Mouse (Mus musculus): Measurements from ENCODE around the gene Tmem242. TPM values are rescaled to one million over a fixed set of nuclear protein-coding genes. Genes with fewer than 3 reads are reported as not detected.

Tmem242 gene
- polyA plus RNA-seq, 1 experiment from 2014 or later = 84.3 TPM

DNA sequence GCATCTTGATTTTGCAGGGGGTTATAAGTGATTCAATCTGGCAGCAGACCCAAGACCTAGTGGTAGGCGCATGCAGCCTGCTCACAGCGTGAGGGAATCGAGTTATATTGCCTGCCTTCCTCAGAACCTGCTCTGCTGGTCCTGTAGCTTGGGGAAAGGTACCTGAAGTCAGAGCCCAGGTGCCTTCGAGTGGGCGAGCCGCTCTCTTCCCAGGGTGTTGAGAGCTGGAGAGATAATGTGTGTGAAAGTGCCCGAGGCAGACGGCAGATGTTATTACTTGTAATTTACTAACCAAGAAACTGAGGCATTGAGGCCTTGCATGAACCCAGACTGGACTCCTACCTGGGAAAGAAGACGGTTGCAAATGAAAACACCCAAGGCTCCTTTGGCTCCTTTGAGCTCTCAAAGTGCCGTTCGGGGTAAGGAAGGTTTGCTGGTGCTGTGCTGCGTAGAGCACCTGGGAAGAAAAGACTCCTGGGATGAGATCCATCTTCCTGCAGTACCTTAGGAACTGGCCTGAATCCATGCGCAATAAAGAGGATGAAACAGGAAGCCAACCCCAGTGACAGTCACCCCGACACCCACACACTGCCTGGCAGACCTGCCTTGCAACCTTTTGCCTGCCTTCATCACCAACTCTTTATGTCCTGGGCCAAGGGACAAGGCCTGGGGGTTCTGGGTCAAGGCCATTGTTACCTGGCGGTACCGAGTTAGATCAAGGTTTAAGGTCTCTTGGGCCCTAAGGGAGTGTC, 44.4 kb downstream of the Tmem242 start:
- no peaks in the 10 kb centered on the region for H3K4me1 ChIP-seq (ENCODE audit: insufficient read depth, low read depth, low read length)
- DNase-seq (ENCODE audit: low spot score) (no peak), ATAC-seq (no peak)
- 72% methylated on average over 16 of the region's 16 CpGs for whole genome bisulfite sequencing
- H3K4me2 ChIP-seq (replicated peaks; ENCODE audit: low read depth, low read length) = no peak overlapping the region
- no peaks in the 10 kb centered on the region for H3K9me3 ChIP-seq (ENCODE audit: low read length)
- TF ChIP-seq EP300 (IDR thresholded peaks at IDR 0.05) = no peak
- no peak for TF ChIP-seq CTCF (IDR thresholded peaks at IDR 0.05)
- no peak overlapping the region for H3K9ac ChIP-seq (replicated peaks; ENCODE audit: low read depth)
- H3K4me3 ChIP-seq (ENCODE audit: low read depth, low read length) = no peak overlapping the region
- no peaks in the 10 kb centered on the region for H3K36me3 ChIP-seq (ENCODE audit: insufficient read depth, low read length)
- H3K27me3 ChIP-seq (replicated peaks; ENCODE audit: insufficient read depth, low read length) = no peaks in the 10 kb centered on the region
- H3K27ac ChIP-seq (ENCODE audit: low read length) = no peak overlapping the region

DNA sequence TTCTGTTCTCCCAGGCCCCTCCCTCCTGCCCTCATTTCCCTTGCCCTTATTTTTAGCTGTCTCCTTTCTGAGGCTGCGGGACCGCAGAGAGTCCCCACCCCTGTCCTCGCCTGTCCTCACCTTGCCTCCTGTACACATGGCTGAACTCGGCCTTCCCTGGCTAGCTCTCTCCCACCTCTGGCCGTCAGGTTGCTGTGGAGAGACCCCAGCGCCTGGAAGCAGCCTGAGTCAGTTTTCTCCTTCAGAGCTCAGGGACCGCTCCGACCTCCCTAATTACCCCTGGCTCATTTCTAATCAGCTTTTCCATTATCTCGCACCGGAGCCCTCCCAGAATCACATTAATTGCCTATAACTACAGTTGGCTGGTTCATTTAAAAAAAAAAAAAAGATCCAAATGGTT, 49.4 kb downstream of the Tmem242 start:
- WGBS = 66% methylated on average over 10 of the region's 10 CpGs
- Histone ChIP-seq H3K27ac (ENCODE audit: low read length) (no peak overlapping the region), H3K4me2 (replicated peaks; ENCODE audit: low read depth, low read length) (no peak overlapping the region), H3K9ac (replicated peaks; ENCODE audit: low read depth) (no peak overlapping the region), H3K4me1 (ENCODE audit: insufficient read depth, low read depth, low read length) (no peaks in the 10 kb centered on the region), H3K4me3 (ENCODE audit: low read depth, low read length) (no peak overlapping the region), H3K27me3 (replicated peaks; ENCODE audit: insufficient read depth, low read length) (no peaks in the 10 kb centered on the region), H3K36me3 (ENCODE audit: insufficient read depth, low read length) (no peaks in the 10 kb centered on the region), H3K9me3 (ENCODE audit: low read length) (no peaks in the 10 kb centered on the region)
- DNase-seq (ENCODE audit: low spot score) = no peak
- no peak for TF ChIP-seq EP300 (IDR thresholded peaks at IDR 0.05)
- ATAC-seq = no peak

DNA sequence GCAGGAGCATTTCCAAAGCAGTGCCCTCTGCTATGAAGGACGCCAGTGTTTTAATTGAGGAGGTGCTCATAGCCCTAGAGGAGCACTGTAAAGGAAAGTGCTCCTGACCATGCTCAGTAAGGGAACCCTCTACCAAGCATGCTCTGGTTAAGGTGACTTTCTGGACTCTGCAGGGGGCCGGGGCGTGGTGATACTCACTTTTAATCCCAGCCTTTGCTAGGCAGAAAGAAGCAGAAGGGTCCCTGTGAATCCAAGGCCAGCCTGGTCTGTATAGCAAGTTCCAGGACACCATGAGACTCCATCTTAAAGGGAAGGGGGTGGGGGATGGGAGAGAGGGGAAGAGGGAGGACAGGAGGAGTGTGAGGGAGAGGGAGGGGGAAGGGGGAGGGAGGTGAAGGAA, 51.7 kb downstream of the Tmem242 start:
- H3K4me3 ChIP-seq (ENCODE audit: low read depth, low read length) = no peak overlapping the region
- no peak overlapping the region for H3K4me2 ChIP-seq (replicated peaks; ENCODE audit: low read depth, low read length)
- no peak for DNase-seq (ENCODE audit: low spot score)
- no peak overlapping the region for H3K27ac ChIP-seq (ENCODE audit: low read length)
- no peaks in the 10 kb centered on the region for H3K4me1 ChIP-seq (ENCODE audit: insufficient read depth, low read depth, low read length)
- no peak for ATAC-seq
- H3K9ac ChIP-seq (replicated peaks; ENCODE audit: low read depth) = no peak overlapping the region
- H3K36me3 ChIP-seq (ENCODE audit: insufficient read depth, low read length) = no peaks in the 10 kb centered on the region
- no peaks in the 10 kb centered on the region for H3K9me3 ChIP-seq (ENCODE audit: low read length)
- WGBS = 71% methylated on average over 3 of the region's 3 CpGs
- no peak for TF ChIP-seq CTCF (IDR thresholded peaks at IDR 0.05)
- no peak for TF ChIP-seq EP300 (IDR thresholded peaks at IDR 0.05)
- H3K27me3 ChIP-seq (replicated peaks; ENCODE audit: insufficient read depth, low read length) = no peaks in the 10 kb centered on the region

DNA sequence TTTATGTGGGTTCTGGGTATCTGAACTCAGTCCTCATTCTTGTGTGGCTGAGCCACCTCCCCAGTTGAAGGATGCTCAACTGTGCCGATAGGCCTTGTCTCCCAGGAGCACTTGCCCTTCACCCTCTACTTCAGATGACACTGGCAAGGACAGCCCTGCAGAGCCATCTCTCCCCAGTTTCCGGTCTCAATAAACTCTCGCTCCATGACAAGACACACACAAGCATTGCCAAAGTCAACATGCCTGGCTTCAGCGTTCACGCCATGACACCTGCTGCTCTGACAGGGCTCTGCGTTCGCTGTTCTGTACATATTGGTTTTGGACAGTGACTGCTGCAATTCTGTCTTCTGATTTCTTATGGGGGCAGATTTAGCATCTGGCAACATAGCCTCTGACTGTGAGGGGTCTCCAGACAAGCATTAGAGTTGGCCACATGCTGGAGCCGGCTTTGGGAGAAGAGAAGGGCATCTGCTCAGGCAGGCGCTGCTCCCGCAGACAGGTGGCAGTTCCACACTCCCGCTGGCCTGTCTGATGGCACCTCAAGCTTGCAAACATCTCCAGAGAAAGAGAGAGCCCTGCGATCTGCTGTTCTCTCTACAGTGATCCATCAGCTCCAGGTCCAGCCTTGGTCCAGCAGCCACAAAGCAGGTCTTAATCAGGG, 53.0 kb downstream of the Tmem242 start:
- H3K4me2 ChIP-seq (replicated peaks; ENCODE audit: low read depth, low read length) = no peak overlapping the region
- TF ChIP-seq CTCF (IDR thresholded peaks at IDR 0.05) (no peak), EP300 (IDR thresholded peaks at IDR 0.05) (no peak)
- H3K36me3 ChIP-seq (ENCODE audit: insufficient read depth, low read length) = no peaks in the 10 kb centered on the region
- 78% methylated on average over 12 of the region's 12 CpGs for WGBS
- H3K27ac ChIP-seq (ENCODE audit: low read length) = no peak overlapping the region
- H3K4me3 ChIP-seq (ENCODE audit: low read depth, low read length) = no peak overlapping the region
- DNase-seq (ENCODE audit: low spot score) (no peak), ATAC-seq (no peak)
- H3K27me3 ChIP-seq (replicated peaks; ENCODE audit: insufficient read depth, low read length) = no peaks in the 10 kb centered on the region
- no peaks in the 10 kb centered on the region for H3K4me1 ChIP-seq (ENCODE audit: insufficient read depth, low read depth, low read length)
- no peak overlapping the region for H3K9ac ChIP-seq (replicated peaks; ENCODE audit: low read depth)
- H3K9me3 ChIP-seq (ENCODE audit: low read length) = no peaks in the 10 kb centered on the region

DNA sequence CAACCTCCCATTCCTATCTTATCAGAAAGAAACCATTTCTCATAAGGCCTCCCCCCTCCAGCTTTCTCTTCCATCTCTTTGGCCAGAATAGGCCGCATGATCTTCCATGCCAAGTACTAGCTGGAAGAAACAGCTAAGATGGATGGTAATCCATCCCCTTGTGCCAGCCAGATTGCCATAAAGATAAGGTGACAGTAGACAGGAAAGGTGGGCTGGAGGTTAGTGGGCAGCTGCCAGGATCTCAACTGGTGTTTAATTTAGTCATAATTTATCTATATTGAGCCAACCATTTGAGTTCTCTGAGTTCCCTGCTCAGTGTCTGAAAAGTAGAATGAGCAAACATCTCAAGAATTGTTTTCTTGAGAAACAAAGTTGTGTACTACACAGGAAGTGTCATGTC, 54.4 kb downstream of the Tmem242 start:
- WGBS = 73% methylated on average over 1 of the region's 1 CpGs
- H3K9ac ChIP-seq (replicated peaks; ENCODE audit: low read depth) = no peak overlapping the region
- no peak for DNase-seq (ENCODE audit: low spot score)
- no peak overlapping the region for H3K4me3 ChIP-seq (ENCODE audit: low read depth, low read length)
- H3K36me3 ChIP-seq (ENCODE audit: insufficient read depth, low read length) = no peaks in the 10 kb centered on the region
- no peak overlapping the region for H3K27ac ChIP-seq (ENCODE audit: low read length)
- H3K4me2 ChIP-seq (replicated peaks; ENCODE audit: low read depth, low read length) = no peak overlapping the region
- TF ChIP-seq EP300 (IDR thresholded peaks at IDR 0.05) = no peak
- TF ChIP-seq CTCF (IDR thresholded peaks at IDR 0.05) = no peak
- no peaks in the 10 kb centered on the region for H3K9me3 ChIP-seq (ENCODE audit: low read length)
- H3K4me1 ChIP-seq (ENCODE audit: insufficient read depth, low read depth, low read length) = no peaks in the 10 kb centered on the region
- no peak for ATAC-seq
- no peaks in the 10 kb centered on the region for H3K27me3 ChIP-seq (replicated peaks; ENCODE audit: insufficient read depth, low read length)

DNA sequence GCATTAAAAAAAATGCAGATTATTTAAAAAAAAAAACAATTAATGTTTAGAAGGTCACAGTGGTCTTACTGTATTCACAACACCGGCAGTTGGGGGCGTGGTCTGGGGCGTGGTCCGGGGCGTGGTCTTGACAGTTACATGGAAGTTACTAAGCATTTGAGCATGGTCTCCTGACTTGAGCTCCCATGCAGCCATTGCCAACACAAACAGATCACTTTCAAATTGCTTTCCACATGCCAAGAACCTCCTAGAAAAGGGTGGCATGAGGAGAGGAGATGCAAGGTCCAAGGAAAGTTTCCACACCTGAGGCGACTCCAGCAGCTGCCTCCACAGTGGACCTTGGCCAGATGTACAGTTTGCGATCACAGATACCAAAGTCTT, 62.1 kb downstream of the Tmem242 start:
- H3K4me1 ChIP-seq (ENCODE audit: insufficient read depth, low read depth, low read length) = no peaks in the 10 kb centered on the region
- DNase-seq (ENCODE audit: low spot score) = no peak
- ATAC-seq = no peak
- H3K27me3 ChIP-seq (replicated peaks; ENCODE audit: insufficient read depth, low read length) = no peaks in the 10 kb centered on the region
- H3K27ac ChIP-seq (ENCODE audit: low read length) = no peak overlapping the region
- H3K36me3 ChIP-seq (ENCODE audit: insufficient read depth, low read length) = no peaks in the 10 kb centered on the region
- TF ChIP-seq EP300 (IDR thresholded peaks at IDR 0.05) = no peak
- no peak for TF ChIP-seq CTCF (IDR thresholded peaks at IDR 0.05)
- H3K9ac ChIP-seq (replicated peaks; ENCODE audit: low read depth) = no peak overlapping the region
- H3K9me3 ChIP-seq (ENCODE audit: low read length) = no peaks in the 10 kb centered on the region
- WGBS = 32% methylated on average over 7 of the region's 7 CpGs
- H3K4me3 ChIP-seq (ENCODE audit: low read depth, low read length) = no peak overlapping the region
- H3K4me2 ChIP-seq (replicated peaks; ENCODE audit: low read depth, low read length) = no peak overlapping the region

Data from lung, postnatal 0 days (tissue).